Mouse (Mus musculus) bone marrow, adult 2 months (tissue): ENCODE measurements at regions not wholly inside any gene's neighbourhood (a gene's known extent, or its start where the extent isn't known, plus 50 kb on each side); places are given as distances from the start of the nearest gene placed in this dataset.

Source experiments
- CTCF ChIP-seq: fragments of 200-500 bp; IDR thresholded peaks from 2 replicates; pipeline ENCODE4 v1.5.1; 2011; ENCODE audit warnings: low read length, control low read depth; ENCODE audit not compliant: control insufficient read depth, insufficient read depth
- POLR2A ChIP-seq: fragments of 200-500 bp; IDR thresholded peaks from 2 replicates; pipeline ENCODE4 v1.6.1; 2011; ENCODE audit warnings: low read depth, mild to moderate bottlenecking, control low read depth, low read length, borderline replicate concordance; ENCODE audit not compliant: control insufficient read depth

DNA sequence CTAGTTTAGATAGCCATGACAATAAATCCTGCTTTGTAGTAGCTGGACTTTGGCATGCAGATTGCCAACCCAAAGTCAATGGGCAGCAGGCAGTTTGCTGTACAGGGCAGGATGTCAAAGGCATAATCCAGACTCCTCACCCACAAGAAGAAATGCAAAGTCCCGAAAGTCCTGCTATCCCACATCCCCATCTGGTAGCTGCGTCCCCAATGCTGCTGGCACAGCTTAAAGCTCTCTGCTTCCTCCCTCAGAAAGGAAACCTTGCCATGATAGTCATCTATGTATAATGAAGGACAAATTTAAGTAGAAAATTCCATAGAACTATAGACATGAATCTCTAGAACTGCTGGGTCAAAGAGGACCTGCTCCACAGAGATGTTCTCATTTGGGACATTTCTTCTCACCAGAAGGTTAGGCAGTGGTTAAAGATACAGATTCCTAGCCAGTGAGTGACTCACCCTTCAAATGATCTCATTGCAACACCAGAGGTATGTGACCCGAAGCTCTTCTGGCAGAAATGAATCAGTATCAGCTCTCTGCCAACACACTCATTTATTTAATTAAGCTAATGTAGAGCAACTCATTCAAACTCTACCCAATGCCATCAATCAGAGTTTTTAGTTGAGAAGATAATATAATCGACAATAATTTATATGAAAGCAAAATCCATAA lies 217.3 kb upstream of the Tusc1 start:
- no peak for TF ChIP-seq POLR2A
- TF ChIP-seq CTCF = no peak
